Mouse (Mus musculus): Measurements from ENCODE around the gene P2ry1. TPM values are rescaled to one million over a fixed set of nuclear protein-coding genes. Genes with fewer than 3 reads are reported as not detected.

The P2ry1 gene
- polyA plus RNA-seq, 1 experiment from 2014 or later: 5.8 TPM

- no peak overlapping the region for H3K9ac ChIP-seq
- 35% methylated on average over 5 of the region's 5 CpGs for WGBS
Measured at GRCm38 (mm10) chr3:61011660-61012059, 9.1 kb downstream of the P2ry1 start.

GRCm38 (mm10) chr3:61012550-61012949 lies 10.0 kb downstream of the P2ry1 start:
- Histone ChIP-seq H3K9me3 (replicated peaks) (no peaks in the 10 kb centered on the region), H3K4me2 (replicated peaks) (no peak overlapping the region), H3K4me1 (no peaks in the 10 kb centered on the region), H3K4me3 (no peak overlapping the region), H3K27me3 (no peaks in the 10 kb centered on the region), H3K36me3 (no peaks in the 10 kb centered on the region), H3K9ac (no peak overlapping the region), H3K27ac (no peak overlapping the region)
- no peak for ATAC-seq (ENCODE audit: low FRiP score)

More at GRCm38 (mm10) chr3:61011660-61012059, 9.1 kb downstream of the P2ry1 start:
- H3K4me1 ChIP-seq: no peaks in the 10 kb centered on the region
- H3K27ac ChIP-seq: no peak overlapping the region
- H3K27me3 ChIP-seq: no peaks in the 10 kb centered on the region
- H3K4me2 ChIP-seq (replicated peaks): no peak overlapping the region
- no peaks in the 10 kb centered on the region for H3K9me3 ChIP-seq (replicated peaks)
- H3K36me3 ChIP-seq: no peaks in the 10 kb centered on the region
- no peak overlapping the region for H3K4me3 ChIP-seq
- no peak for ATAC-seq (ENCODE audit: low FRiP score)

- Histone ChIP-seq H3K27me3 (no peaks in the 10 kb centered on the region), H3K36me3 (no peaks in the 10 kb centered on the region), H3K4me1 (no peaks in the 10 kb centered on the region), H3K4me2 (replicated peaks) (no peak overlapping the region), H3K4me3 (no peak overlapping the region), H3K27ac (no peak overlapping the region), H3K9ac (no peak overlapping the region), H3K9me3 (replicated peaks) (no peaks in the 10 kb centered on the region)
- WGBS: 88% methylated on average over 2 of the region's 2 CpGs
- ATAC-seq (ENCODE audit: low FRiP score): no peak
Measured at GRCm38 (mm10) chr3:61016733-61017132, 14.1 kb downstream of the P2ry1 start.

GRCm38 (mm10) chr3:61032100-61032499 lies 29.5 kb downstream of the P2ry1 start:
- Histone ChIP-seq H3K27ac (no peak overlapping the region), H3K9me3 (replicated peaks) (no peaks in the 10 kb centered on the region), H3K4me3 (no peak overlapping the region), H3K36me3 (no peaks in the 10 kb centered on the region), H3K27me3 (no peaks in the 10 kb centered on the region), H3K4me1 (no peaks in the 10 kb centered on the region), H3K4me2 (replicated peaks) (no peak overlapping the region), H3K9ac (no peak overlapping the region)
- 76% methylated on average over 4 of the region's 4 CpGs for WGBS
- ATAC-seq (ENCODE audit: low FRiP score): no peak

- no peak overlapping the region for H3K27ac ChIP-seq
- 91% methylated on average over 5 of the region's 5 CpGs for WGBS
- no peaks in the 10 kb centered on the region for H3K9me3 ChIP-seq (replicated peaks)
- H3K36me3 ChIP-seq: no peaks in the 10 kb centered on the region
- H3K27me3 ChIP-seq: no peaks in the 10 kb centered on the region
- ATAC-seq (ENCODE audit: low FRiP score): no peak
- H3K4me1 ChIP-seq: no peaks in the 10 kb centered on the region
- H3K4me2 ChIP-seq (replicated peaks): no peak overlapping the region
- H3K9ac ChIP-seq: no peak overlapping the region
- no peak overlapping the region for H3K4me3 ChIP-seq
Measured at GRCm38 (mm10) chr3:61035633-61036032, 33.0 kb downstream of the P2ry1 start.

GRCm38 (mm10) chr3:61039916-61040315 lies 37.3 kb downstream of the P2ry1 start:
- Histone ChIP-seq H3K9me3 (replicated peaks) (no peaks in the 10 kb centered on the region), H3K4me3 (no peak overlapping the region), H3K4me1 (no peaks in the 10 kb centered on the region), H3K27ac (no peak overlapping the region), H3K4me2 (replicated peaks) (no peak overlapping the region), H3K9ac (no peak overlapping the region), H3K27me3 (no peaks in the 10 kb centered on the region), H3K36me3 (no peaks in the 10 kb centered on the region)
- ATAC-seq (ENCODE audit: low FRiP score): no peak
- 55% methylated on average over 5 of the region's 5 CpGs for WGBS

GRCm38 (mm10) chr3:61049976-61050672 lies 47.5 kb downstream of the P2ry1 start:
- H3K36me3 ChIP-seq: no peaks in the 10 kb centered on the region
- H3K4me2 ChIP-seq (replicated peaks): no peak overlapping the region
- no peaks in the 10 kb centered on the region for H3K9me3 ChIP-seq (replicated peaks)
- 74% methylated on average over 3 of the region's 3 CpGs for WGBS
- ATAC-seq (ENCODE audit: low FRiP score): peak; percentile 54; the same call in 1 of the 2 replicates
- H3K27ac ChIP-seq: no peak overlapping the region
- H3K4me1 ChIP-seq: no peaks in the 10 kb centered on the region
- H3K9ac ChIP-seq: no peak overlapping the region
- H3K27me3 ChIP-seq: no peaks in the 10 kb centered on the region
- H3K4me3 ChIP-seq: no peak overlapping the region
